Mouse (Mus musculus): ENCODE measurements around the gene Dgkz. TPM values are rescaled to one million over a fixed set of nuclear protein-coding genes. Genes with fewer than 3 reads are reported as not detected.

Gene Dgkz
- polyA plus RNA-seq, 1 experiment = 129 TPM

- H3K27ac ChIP-seq (ENCODE audit: insufficient read depth, low read depth, low read length) = no peak overlapping the region
- H3K4me3 ChIP-seq (ENCODE audit: insufficient read depth, low read length) = no peak overlapping the region
- peaks cover 10% of the 10 kb centered on the region for H3K4me1 ChIP-seq (ENCODE audit: control insufficient read depth, insufficient read depth, low read length)
- TF ChIP-seq POLR2A (IDR thresholded peaks at IDR 0.05; ENCODE audit: borderline replicate concordance, low read depth, low read length) (no peak), CTCF (IDR thresholded peaks at IDR 0.05; ENCODE audit: low read depth, low read length) (no peak)
Measured at GRCm38 (mm10) chr2:91884616-91885015, 91.0 kb downstream of the Dgkz start.

GRCm38 (mm10) chr2:91883961-91884360 lies 91.7 kb downstream of the Dgkz start:
- TF ChIP-seq CTCF (IDR thresholded peaks at IDR 0.05; ENCODE audit: low read depth, low read length) (no peak), POLR2A (IDR thresholded peaks at IDR 0.05; ENCODE audit: borderline replicate concordance, low read depth, low read length) (no peak)
- H3K4me1 ChIP-seq (ENCODE audit: control insufficient read depth, insufficient read depth, low read length) = peaks cover 10% of the 10 kb centered on the region
- no peak overlapping the region for H3K4me3 ChIP-seq (ENCODE audit: insufficient read depth, low read length)
- no peak overlapping the region for H3K27ac ChIP-seq (ENCODE audit: insufficient read depth, low read depth, low read length)

Other genes starting within 250 kb of the Dgkz start
- gene Ambra1, start 245.7 kb downstream of the Dgkz start, polyA plus RNA-seq (2012; ENCODE audit: insufficient read depth, insufficient read length, missing spikeins) = 24.0 and 26.3 TPM in 2 replicates
- gene Chrm4, start 48.6 kb downstream of the Dgkz start, polyA plus RNA-seq (2012; ENCODE audit: insufficient read depth, insufficient read length, missing spikeins) = not detected in 2 replicates
- gene Mdk, start 43.6 kb downstream of the Dgkz start, polyA plus RNA-seq (2012; ENCODE audit: insufficient read depth, insufficient read length, missing spikeins) = 1.0 and 3.4 TPM in 2 replicates
- gene Gm9821, start 30.2 kb downstream of the Dgkz start, polyA plus RNA-seq (2012; ENCODE audit: insufficient read depth, insufficient read length, missing spikeins) = not detected in 2 replicates
- gene Creb3l1, start 48.6 kb upstream of the Dgkz start, polyA plus RNA-seq (2012; ENCODE audit: insufficient read depth, insufficient read length, missing spikeins) = 3.7 and 5.1 TPM in 2 replicates
- gene Phf21a, start 117.3 kb upstream of the Dgkz start, polyA plus RNA-seq (2012; ENCODE audit: insufficient read depth, insufficient read length, missing spikeins) = 81.5 and 83.4 TPM in 2 replicates